Mouse (Mus musculus): ENCODE measurements around the gene Slpi.

Slpi gene

DNA sequence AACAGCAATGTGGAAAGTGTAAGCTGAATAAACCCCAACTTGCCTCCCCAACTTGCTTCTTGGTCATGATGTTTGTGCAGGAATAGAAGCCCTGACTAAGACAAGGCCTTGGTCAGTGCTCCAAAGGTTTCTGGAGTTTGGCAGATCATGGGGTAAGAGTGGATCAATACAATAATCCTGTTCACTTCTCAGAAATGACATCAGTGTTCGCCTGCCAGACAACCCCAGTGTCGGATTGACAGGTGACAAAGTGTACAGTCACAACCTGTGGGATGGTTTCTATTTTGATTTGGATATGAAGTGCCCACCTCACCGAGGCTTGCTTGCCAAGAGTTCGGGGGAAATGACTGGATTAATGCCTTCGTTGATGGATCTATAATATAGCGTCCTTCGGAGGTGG, 32.4 kb upstream of the Slpi start:
- DNase-seq (ENCODE audit: low spot score in 2 of 2): no peak

DNA sequence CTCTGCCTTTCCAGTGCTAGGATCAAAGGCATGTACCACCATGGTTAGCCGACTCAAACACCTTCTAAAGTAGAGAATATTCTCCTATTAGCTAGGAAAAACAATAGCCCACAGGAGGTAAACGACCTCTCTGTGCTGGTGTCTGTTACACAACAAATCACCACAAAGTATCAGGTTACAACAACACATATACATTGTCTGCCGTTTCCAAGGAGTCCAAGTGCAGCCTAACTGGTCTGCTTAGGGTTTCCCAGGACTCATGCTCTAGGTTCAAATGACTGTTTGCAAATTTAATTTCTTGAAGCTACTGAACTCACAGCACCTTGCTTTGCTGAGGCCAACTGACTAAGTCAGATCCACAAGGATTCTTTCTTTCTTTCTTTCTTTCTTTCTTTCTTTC, 30.6 kb upstream of the Slpi start:
- DNase-seq (ENCODE audit: low spot score in 2 of 2): no peak

DNA sequence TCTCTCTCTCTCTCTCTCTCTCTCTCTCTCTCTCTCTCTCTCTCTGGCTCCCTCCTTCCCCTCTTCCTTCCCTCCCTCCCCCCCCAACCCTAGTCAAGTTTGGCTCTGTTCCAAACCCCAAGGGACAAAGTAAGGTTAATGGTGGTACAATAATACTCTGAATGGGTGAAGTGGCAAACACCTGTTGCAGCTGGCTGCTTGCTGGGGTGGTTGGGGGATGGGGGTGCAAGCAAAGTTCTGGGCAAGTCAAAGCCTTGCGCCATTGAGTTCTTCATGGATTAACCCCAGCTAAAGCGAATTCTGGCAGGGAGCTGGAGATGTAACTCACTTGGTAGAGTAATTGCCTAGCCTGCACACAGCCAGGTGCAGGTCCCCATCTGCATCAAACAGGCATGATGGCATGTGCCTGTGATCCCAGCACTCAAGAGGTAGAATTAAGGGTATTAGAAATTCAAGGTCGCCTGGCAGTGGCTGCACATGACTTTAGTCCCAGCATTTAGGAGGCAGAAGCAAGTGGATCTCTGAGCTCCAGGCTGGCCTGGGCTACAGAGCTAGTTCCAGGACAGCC, 29.5 kb upstream of the Slpi start:
- no peak for DNase-seq (ENCODE audit: low spot score in 2 of 2)

DNA sequence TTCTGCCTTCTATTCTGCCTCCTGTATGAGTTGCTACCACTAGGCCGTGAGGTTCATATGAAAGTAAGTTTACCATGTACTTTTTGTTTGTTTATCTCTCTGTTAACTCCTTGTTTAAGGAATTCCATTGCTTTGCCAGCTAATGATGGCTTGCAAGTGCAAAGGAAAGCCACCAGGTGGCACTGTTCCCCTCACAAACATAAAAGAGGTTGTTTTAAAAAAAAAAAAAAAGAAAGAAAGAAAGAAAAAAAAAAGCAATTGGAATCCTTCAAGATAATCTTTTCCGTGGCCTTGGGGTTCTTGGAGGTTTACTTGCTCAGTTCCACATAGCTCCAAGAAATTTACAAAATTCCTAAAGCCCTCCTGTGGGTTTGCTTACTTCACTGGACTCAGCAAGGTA, 28.3 kb upstream of the Slpi start:
- no peak for DNase-seq (ENCODE audit: low spot score in 2 of 2)

DNA sequence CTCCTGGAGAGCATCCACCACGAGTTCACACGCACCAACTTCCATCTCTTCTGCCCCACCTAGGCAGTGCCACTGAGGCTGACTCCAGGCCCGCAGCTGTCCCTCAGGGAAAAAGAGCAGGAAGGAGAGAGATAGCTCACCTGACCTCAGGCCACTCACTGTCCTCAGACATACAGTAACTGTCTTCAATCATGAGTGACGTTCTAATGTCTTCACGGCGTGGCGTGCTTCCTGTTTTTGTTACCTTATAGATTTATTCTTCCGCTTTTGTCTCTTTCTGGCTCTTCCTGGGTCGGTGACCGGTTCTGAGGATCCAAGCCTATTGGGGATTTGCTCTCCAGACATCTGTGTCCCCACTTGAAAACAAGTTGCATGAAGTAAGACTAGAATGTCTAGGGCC, 25.7 kb upstream of the Slpi start:
- peak; percentile 56 to 63 for DNase-seq (ENCODE audit: low spot score in 2 of 2)

DNA sequence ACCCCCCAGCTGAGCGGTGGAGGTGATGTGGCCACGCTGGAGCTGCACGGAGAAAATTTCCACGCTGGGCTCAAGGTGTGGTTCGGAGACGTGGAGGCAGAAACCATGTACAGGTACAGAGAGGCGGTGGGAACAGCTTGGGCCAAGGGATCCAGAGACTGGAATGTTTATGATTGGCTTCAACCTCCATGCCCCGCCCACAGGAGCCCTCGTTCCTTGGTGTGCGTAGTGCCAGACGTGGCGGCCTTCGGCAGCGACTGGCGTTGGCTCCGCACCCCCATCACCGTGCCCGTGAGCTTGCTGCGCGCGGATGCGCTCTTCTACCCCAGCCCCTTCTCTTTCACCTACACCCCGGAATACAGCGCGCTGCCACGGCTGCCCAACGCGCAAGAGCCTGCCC, 25.3 kb upstream of the Slpi start:
- no peak for DNase-seq (ENCODE audit: low spot score in 2 of 2)

DNA sequence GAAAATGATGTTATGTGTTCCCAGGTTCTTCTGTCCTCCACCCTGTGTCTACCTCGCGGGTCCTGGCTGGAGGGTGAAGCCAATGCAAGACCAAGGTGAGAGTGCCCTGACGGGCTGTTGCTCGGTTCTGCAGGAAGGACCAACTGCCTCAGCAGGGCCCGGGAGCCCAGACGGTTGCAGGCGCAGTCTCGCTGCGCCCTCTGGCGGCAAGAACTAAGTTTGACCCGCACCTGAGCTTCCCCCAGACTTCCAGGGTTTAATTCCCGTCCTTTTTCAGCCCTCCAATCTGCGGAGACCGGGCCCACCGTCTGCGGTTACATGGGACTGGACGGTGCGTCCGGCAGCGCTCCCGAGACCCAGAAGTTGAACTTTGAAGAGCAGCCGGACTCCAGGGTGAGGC, 18.8 kb upstream of the Slpi start:
- DNase-seq (ENCODE audit: low spot score in 2 of 2): peak; percentile 31 to 40

DNA sequence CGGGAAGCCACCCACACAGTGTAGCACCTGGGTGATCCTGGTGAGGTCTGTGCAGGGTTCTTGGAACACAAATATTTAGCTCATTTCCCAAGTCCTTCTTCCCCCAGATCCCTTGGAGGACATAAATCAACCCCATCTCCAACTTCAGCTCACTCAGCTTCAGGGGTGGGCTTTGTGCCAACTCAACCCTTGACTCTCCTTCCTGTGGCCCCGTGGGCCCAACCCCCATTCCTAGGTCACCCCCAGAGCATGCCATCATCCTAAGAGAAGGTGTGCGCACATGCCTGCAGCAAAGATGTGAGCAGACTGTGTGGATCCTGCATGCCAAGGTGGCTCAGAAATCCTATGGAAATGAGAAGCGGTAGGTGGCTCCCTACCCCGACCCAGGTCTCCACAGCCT, 16.6 kb upstream of the Slpi start:
- DNase-seq (ENCODE audit: low spot score in 2 of 2): no peak

DNA sequence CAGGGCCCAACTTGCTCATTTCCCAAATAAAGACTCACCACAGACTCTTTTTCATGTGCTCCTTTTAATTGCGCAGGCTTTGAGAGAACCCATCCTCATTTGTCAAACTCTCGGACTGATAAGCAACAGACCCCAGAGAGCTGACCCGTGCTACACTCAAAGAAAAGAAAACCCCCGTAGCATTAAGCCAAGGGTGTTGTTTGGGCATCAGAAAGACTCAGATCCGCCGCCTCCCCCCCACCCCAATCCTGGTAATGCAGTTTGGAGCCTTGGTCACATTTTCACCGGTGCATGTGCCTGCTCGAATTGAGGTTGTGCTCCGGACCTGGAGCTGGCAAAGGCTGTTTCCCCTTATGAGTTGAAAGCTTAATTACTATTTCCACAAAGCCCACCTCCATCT, 16.2 kb upstream of the Slpi start, which contains the start of gene Matn4:
Matn4 (minus strand) TSS at position 101 of the 400 bp plus-strand sequence.
- DNase-seq (ENCODE audit: low spot score in 2 of 2): no peak

DNA sequence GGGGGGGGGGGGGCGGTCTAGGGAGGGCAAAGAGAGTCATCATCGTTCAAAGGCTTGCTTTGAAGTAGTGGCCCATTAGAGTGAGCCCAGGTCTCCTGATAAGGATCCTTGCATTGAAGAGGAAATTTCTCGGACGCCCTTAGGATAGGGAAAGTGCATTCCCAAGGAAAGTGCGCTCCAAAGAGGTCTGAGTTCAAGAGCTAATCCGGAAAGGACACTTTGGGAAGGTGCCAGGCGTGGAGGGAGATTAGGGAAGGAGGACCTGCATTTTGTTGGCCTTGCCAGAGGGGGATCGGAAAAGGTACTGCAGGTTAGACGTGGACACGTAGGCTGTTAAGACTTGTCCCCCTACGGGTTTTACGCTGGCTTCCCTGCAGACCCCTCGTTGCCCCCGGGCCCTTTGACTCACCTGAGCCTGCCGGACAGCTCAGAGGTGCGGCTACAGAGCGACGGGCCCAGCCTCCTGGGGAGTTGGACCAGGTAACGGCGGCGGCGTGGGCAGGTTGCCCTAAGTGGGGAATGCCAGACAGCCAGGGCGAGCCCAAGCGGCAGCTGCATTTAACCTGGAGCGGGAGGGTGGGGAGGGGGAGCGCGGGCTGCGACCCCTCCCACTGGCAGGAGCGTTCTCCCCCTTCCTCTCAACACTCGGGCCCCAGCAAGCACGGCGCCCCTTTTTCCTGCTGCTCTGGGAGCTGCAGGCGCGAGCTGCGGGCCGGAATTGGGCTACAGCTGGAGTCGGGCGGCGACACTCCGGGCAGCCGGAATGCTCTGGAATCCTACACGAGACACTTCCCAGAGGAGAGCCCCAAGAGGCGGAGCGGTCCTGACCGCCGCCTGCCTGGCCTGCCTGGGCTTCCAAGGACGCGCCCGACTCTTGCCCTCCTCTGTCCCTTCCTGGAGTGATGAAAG, 15.4 kb upstream of the Slpi start:
- DNase-seq (ENCODE audit: low spot score in 2 of 2): no peak

DNA sequence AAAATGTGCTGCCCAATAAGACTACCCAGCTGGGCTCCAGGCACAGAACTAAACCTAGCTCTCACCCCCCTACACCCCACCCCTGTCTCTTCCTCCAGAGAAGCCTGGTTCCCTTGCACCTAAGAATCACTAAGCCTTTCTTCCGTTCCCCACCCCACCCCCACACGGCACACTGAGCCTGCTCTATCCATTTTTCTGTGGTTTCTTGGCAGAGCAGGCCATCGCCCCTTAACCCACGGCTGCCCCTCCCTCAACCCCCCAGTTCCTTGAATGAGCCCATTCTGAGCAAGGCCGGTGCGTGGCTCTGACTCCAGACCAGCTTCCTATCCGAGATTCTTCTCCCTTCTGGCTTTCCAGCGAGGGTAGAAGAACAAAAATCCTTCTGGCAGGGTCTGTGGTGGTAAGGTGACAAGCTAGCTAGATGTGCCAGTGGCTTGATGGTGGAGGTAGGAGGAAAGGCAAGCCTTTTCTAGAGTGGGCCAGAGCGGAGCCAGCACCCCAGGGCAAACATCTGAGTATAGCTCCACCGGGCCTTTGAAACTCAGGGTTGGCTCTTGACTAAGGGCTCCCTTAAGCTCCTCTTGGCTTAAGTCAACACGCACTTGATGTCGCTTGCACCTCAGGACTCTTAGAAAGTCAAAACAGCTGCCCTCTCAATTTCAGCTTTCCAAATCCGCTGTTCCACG, 14.6 kb upstream of the Slpi start:
- no peak for DNase-seq (ENCODE audit: low spot score in 2 of 2)

DNA sequence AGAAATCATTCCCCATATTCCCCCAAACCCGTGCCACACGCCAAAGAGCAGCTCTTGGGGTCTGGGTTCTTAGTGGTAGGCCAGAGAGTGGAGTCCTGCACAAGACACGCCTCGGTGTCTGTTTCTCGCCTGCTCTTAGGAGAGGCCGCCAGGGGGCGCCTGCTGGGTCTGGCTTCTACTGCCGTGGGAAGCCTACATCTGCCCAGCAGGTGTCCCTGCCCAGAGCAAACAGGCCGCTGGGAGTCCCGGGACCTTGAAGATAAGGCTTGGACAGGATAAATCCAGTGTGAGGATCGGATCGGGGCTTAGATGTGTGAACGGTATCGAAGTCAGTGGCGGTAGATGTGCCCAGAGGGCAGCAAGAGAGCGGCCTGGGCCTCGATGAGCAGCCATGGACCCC, 14.0 kb upstream of the Slpi start, which contains the start of gene Rbpjl:
Rbpjl (plus strand) TSS at position 236 of the 400 bp plus-strand sequence.
- peak; percentile 69 to 70 for DNase-seq (ENCODE audit: low spot score in 2 of 2)

DNA sequence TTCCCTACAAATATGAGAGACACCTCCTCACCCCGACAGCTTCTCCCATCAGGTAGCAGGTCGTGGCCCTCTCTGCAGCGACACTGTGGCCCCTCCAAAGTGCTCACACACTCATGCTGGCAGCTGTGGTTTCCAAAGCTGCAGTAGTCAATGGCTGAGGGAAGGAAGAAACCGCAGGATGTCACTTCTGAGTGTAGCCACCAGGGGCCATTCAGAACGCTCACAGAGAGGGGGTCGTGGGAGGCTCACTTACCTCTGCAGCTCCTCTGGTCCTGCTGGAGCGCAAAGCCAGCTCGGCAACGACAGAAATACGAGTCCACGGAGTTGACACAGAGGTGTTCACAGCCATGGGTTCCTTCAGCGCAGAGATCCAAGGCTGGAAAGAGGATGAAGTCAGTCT, 8.0 kb upstream of the Slpi start:
- no peak for DNase-seq (ENCODE audit: low spot score in 2 of 2)

DNA sequence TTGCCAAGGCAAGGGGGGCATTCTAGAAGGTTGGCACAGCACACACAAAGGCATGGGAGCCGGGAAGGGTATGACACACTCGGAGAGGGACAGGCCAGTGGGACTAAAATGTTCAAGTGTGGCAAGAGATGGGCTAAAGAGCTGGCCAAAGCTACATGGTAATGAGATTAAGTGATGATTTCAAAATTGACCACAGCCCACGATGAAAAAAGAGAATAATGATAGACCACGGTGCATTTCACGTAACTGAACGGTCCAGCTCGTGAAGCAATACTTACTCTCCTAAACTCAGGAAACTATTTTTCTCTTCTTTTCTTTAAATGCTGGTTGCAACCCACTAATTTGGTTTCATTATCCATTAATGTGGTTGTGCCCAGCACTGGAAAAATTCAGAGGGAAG, 7.2 kb upstream of the Slpi start:
- DNase-seq (ENCODE audit: low spot score in 2 of 2): no peak

DNA sequence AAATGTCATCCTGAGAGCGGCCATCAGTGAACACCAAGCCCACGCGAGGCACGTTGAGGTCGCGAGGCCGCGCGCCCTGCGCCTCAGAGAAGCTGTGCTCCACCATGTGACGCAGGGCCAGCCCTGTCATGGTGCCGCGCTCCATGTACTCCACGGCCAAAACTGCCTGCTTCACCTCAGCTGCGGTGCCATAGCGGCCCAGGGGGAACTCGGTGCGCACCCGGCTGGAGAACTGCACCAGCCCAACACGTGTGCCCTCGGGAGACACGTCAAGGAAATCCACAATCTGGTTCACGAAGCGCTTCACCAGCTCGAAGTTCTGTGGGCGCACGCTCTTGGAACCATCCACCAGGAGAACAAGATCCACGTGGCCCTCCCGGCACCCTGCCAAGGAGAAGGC, 4.2 kb upstream of the Slpi start:
- DNase-seq (ENCODE audit: low spot score in 2 of 2): no peak

DNA sequence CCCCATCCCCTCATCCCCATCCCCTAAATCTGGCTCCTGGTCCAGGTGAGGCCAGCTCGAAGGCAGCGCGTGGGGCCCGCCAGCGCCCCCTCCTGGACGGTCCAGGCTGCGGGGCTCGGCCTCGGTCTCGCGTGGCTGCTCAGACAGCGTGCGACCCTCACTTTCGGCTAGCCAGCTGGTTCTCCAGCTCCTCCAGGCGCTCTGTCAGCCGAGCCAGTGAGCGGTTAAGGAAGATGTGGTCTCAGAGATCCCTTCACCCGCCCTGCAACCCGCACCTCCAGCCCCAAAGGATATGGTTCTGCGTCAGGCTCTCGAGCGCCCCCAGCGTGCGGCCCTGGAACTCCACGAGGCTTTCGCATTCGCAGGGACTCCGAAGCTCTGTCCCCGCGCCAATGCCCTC, 604 bp upstream of the Slpi start:
- DNase-seq (ENCODE audit: low spot score in 2 of 2): peak; percentile 63 to 64

DNA sequence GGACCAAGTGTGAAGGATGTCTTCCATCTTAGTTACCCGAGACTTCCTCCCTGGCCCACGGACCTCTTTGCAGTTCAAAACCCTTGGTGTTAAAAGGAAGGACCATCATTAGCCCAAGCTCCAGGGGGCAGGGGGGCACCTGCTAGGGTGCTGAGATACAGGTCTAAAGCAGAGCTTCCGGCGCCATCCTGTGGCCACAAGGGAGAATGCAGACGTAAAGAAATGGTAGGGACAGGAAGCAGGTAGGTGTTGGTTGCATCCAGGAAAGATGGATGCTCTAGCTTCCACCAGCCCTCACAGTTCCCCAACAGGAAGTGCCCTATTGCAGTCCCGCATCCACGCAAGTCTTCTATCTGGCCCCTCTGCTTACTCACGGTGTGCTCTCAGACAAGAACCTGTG, 1.9 kb downstream of the Slpi start:
- peak; percentile 46 to 61 for DNase-seq (ENCODE audit: low spot score in 2 of 2)

DNA sequence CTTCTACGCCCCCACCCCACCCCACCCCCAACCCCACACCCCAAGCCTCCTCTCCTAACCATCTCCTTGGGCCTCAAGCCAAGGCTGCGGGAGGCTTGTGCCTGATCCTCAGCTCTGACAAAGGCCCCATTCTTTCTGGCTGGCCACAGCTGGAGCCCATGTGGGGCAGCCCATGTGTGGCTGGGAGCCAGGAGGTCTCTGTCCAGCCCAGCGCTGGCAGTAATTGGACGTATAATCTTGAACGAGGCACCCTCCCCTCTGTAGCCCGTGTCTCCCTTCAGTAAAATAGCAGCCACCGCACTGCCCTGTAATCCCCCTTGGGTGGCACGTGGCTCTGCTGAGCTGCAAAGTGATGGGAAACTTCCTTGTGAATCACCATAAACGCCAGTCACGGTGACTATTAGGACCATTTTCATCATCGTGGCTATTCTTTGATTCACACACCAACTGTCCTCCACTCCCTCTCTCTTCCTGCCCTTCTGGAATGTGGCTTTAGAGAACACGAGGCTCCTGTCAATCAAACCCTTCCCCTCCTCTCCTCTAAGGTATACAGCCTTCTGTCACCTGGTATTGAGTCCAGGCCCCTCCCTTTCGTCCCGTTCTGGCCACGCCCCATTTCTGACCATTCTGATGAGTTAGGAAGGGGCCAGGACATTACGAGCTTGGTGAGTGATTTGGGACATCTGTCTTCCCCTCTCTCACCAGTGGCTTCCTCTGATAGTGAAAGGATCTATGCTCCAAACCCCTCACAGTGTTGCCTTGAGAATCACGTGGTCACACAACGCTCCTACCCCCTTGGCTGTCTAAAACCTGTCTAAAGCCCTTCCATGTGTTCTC, 2.8 kb downstream of the Slpi start:
- DNase-seq (ENCODE audit: low spot score in 2 of 2): no peak

DNA sequence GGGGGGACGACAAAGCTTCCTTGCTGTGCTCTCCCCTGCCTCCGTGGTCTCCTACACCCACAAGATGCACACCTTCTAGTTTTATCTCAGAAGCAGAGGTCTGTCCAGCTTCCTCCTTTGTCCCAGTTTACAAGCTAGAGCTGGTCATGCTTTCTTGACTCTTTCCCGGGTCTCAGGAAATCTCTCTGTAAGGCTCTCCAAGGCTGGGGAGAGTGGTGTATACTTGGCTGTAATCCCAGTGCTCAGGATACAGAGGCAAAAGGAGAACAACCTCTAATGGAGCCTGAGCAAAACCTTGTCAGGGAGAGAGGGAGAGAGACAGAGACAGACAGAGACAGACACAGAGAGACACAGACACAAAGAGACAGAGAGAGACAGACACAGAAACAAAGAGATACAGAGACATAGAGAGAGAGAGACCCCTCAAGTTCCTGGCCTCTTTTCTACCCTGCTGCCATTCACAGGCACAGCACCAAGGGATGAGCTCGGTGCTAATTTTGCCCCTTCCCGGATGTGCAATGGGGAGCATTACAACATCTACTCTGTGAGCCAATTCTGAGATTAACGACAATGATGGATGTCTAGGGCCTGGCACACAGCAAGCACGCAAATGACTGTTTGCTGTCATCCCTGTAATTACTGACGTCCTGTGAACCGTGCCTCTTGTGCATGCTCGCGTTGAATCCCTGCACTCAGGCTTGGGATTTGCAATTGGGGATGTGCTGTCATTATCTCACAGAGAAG, 5.1 kb downstream of the Slpi start:
- no peak for DNase-seq (ENCODE audit: low spot score in 2 of 2)

DNA sequence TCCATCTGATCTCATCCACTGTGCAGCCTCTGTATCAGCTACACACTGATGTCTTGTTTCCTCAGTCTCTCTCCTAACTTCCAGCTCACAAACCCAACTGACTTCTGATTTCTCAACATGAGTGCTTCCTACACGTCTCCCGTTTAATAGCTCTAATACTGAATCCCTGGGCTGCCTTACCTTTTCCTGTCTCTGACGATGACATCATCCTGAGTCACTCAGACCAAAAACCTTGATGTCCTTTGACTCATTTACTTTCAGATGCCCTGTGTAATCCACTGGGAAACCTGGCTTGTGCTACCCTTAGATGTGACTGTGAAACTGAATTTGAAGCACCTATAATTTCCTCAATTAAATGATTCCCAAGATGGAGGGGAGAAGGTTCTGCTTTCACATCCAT, 5.9 kb downstream of the Slpi start:
- no peak for DNase-seq (ENCODE audit: low spot score in 2 of 2)

DNA sequence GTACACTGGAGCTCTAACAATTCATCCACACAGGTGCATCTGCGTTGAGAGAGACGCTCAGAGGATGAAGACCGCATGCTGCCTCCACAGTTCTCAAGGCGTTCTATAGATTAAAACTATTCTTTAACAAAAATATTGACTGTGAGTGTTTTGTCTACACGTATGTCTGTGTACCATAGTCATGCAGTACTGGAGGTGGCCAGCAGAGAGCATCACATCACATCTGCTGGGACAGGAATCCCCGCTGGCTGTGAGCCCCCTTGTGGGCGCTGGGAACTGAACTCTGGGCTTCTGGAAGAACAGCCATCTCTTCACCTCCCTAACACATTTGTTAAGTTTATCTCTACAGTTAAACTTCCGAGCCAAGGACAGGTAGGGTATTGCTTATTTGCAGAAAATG, 7.2 kb downstream of the Slpi start:
- DNase-seq (ENCODE audit: low spot score in 2 of 2): no peak
